Mouse (Mus musculus) heart, postnatal 36 days (tissue): ENCODE results near the gene Cfc1. TPM values are rescaled to one million over a fixed set of nuclear protein-coding genes. Genes with fewer than 3 reads are reported as not detected.
"Not testable (repeated sequence)": the region's sequence is repeated elsewhere in the genome, so short reads cannot be mapped to it uniquely, and the experiment has no call there.

Experiments used
- DNase-seq, 2 experiments: peaks; one replicate each; pipeline ENCODE4 v3.0.0; 2021 to 2022
- intact Hi-C: fragments of 180-260 bp; cut with DNase I; formaldehyde crosslinking; loops from one replicate; pipeline ENCODE4 v1.15.1; 2025
- total RNA-seq, 2 experiments: library from RNA; stranded (reverse); gene quantifications; 2 replicates each; pipeline ENCODE4 v1.2.3; 2021

Cfc1 gene
- total RNA-seq = not detected

GRCm38 (mm10) chr1:34535043-34535698, at the start of gene Cfc1:
Gene Cfc1 (plus strand): TSS chr1:34535648.
- intact Hi-C loops, DNase-seq: not testable (repeated sequence)

DNA sequence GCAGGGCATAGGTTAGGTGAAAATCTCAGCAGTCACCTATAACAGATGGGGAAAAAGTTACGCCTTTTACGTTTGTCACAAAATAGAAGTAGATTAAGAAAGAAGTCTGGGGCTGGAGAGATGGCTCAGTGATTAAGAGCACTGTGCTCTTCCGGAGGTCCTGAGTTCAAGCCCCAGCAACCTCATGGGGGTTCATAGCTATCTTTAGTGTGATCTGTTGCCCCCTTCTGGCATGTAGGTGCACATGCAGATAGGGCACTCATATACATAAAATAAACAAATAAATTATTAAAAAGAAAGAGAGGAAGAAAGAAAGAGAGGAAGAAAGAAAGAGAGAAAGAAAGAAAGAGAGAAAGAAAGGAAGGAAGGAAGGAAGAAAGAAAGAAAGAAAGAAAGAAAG, 48.1 kb upstream of the Cfc1 start:
- intact Hi-C loops = no loop called here
- no peak for DNase-seq

DNA sequence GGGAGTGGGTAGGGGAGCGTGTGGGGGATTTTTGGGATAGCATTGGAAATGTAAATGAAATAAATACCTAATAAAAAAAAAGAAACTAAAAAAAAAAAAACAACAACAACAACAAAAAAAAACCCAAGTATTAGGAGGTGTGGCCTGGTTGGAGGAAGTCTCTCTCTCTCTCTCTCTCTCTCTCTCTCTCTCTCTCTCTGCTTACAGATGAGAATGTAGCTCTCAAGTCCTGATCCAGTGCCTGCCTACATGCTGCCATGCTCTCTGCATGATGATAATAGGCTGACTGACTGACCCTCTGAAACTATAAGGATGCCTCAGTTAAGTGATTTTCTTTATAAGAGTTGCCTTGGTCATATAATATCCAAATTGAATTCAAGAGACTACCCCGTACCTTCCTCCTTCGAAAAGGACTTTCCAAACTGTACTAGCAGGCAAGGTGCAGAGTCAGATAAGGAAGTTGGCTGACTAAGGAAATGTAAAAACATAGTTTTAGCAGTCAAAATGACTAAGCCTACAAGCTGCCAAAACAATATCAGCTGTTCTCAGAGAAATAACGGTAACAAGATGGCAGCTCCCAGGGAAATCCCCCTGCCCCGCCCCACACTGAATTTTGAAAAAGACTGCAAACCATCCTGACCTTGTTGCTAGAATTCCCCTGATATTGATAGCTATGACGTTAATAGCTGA, 45.5 kb upstream of the Cfc1 start:
- no peak for DNase-seq
- intact Hi-C loops = no loop called here

GRCm38 (mm10) chr1:34491480-34491879, 44.0 kb upstream of the Cfc1 start:
- intact Hi-C loops = no loop called here

GRCm38 (mm10) chr1:34502991-34503390, 32.5 kb upstream of the Cfc1 start:
- intact Hi-C loops = no loop called here

More at GRCm38 (mm10) chr1:34491480-34491879, 44.0 kb upstream of the Cfc1 start:
- DNase-seq = no peak

DNA sequence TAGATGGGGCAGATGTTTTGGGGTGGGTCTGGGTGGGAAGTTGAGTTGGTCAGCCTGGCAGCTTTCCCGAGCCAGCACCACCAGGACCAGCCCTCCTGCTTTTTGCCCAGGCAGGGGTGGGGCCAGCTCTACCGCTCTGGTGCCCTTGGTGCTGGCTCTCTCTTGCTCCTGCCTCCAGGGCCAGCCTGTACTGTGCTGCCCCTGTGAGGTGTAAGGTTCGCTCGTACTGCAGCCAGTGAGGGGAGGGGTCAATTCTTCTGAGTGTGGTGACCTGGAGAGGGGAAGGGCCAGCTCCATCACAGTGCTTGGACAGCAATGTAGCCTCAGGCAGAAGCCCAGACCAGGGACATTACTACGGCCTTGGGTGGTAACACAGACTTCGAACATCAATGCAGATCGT, 30.1 kb upstream of the Cfc1 start:
- intact Hi-C loops = no loop called here
- no peak for DNase-seq

More at GRCm38 (mm10) chr1:34502991-34503390, 32.5 kb upstream of the Cfc1 start:
- DNase-seq = no peak

DNA sequence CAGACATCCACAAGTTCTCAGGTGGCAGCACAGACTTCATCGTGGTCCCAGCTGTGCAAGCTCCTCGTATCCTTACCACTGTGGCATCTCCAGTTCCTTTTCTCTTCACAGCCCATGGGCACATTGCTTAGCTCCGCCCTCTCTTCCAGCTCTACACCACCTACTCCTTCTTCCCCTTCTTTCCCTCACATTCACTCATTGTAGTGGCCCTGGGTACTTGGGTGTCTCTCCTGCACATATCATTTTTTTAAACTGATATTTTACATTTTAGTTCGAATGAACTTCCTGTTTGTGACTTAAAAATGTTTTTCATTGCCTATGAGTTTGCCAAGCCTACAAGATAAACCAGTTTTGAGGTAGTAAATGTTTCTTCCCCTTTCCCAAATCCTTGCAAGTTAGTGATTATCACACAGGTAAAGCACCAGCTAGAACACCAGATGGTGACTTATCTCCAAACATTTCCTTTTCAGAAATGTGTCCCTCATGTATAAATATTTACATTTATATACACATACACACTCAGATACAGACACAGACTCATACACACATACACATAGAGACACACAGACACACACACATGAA, 29.4 kb upstream of the Cfc1 start:
- intact Hi-C loops = no loop called here
- DNase-seq = no peak

DNA sequence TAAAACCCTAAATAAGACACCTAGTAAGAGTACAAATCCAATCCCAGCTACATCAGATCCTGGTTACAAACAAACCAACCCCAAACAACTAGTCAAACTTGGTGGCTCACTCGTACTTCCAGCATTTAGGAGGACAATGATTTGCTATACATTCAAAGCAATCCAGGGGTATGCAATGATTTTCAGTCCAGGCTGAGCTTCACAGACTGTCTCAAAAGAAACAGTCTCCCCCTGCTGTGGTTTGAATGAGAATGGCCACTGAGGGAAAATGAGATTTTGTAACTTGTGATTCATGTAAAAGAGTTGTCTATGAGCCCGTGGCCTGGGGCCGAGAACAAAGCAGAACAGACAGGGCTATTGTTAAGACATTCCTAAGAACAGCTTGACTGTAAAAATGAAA, 27.5 kb upstream of the Cfc1 start:
- intact Hi-C loops = no loop called here

DNA sequence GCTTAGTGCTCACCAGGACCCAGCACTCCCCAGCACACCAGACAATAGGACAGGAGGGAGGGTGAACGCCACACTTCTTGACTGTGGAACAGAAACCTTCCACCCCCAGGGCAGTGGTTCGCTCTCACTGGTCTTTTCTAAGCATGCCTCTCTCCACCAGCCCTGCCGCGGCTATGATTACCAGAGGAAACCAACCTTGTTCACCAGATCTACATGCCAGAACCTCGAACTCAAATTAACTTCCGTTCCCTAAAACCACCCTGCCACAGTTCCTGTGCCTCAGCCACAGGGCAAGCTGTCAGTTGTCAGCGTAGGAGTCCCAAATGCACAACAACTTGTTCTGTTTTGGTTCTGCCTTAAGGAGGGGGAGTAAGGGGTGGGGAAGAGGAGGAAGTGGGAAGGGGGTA, 24.9 kb upstream of the Cfc1 start:
- intact Hi-C loops = no loop called here
- peak in 1 of 2 experiments; percentile 4 for DNase-seq

More for the DNA sequence above, 27.5 kb upstream of the Cfc1 start:
- DNase-seq = no peak

- intact Hi-C loops = no loop called here
- peak; percentile 17 to 36 for DNase-seq
Observed at GRCm38 (mm10) chr1:34511027-34511426, 24.4 kb upstream of the Cfc1 start.

- intact Hi-C loops = no loop called here
- no peak for DNase-seq
Observed at GRCm38 (mm10) chr1:34513068-34513467, 22.4 kb upstream of the Cfc1 start.

DNA sequence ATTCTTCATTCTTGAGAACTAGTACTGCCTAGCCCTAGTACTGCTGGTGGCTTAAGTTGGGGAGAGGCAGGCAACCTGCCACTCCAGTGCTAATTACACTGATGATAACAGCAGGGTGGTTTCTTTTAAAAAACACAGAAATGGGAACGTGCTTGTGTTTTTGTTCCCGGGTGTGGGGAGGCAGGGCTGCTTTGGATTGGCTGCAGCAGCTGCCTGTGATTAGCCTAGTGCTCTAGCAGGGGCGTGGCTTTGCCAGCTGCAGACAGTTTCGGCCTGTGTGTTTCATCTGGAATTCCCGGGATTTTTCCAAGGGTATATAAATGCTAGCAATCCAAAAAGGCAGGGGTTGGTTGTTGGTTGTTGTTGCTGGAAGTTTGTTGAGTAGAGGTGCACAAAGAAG, 18.9 kb upstream of the Cfc1 start:
- intact Hi-C loops = no loop called here
- no peak for DNase-seq

DNA sequence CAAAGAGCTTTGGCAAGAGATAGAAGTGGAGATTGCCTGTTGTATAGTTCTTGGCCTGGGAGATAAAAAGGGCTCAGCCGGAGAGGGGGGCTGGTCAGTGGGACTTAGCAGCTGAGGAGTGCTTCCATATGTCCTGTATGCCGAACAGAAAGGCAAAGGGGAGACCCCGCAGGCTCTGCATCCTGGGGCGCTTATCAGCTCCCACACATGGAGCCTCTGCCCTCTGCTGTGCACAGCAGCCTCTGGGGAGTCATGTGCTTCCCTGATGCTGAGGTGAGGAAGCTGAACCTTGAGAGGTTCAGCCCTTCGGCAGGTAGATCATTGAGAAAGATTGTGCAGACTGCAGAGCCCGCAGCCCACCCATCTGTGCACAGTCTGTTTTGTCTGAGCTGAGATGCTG, 18.2 kb upstream of the Cfc1 start:
- DNase-seq, intact Hi-C loops: not testable (repeated sequence)

DNA sequence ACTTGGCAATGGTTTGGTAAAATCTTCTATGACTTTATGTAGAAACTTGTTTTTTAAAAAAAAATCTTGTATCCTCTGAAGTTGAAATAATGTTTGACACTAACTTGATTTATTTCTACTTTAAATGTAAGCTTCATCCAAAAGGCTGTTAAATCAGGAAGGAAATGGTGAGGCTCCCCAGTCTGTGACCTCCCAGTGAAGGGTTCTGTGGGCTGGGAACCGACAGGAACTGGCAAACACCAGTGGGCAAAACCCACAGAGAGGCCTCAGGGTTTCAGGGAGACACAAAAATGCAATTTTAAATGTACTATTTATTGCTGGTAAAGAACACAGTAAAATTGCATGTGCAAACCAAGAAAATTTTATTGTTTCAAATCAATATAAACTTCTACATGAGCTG, 17.7 kb upstream of the Cfc1 start:
- intact Hi-C loops, DNase-seq: not testable (repeated sequence)

DNA sequence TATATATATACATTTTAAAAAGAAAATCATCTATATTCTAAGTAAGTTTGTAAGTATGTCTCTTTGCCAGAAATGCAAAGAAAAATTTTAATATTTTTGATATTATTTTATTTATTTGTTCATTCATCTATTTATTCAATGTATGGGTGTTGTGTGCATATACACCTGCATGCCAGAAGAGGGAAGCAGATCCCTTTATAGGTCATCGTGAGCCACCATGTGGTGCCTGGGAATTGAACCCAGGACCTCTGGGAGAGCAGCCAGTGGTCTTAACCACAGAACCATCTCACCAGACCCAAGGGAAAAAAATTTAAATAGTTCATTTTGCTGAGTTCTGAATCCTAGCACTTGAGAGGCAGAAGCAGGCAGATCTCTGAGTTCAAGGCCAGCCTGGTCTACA, 17.2 kb upstream of the Cfc1 start:
- intact Hi-C loops = no loop called here
- DNase-seq = no peak

- intact Hi-C loops = no loop called here
- DNase-seq = no peak
Observed at GRCm38 (mm10) chr1:34522205-34522849, 13.1 kb upstream of the Cfc1 start.

GRCm38 (mm10) chr1:34522850-34523244, 12.6 kb upstream of the Cfc1 start:
- intact Hi-C loops = no loop called here
- DNase-seq = no peak

- intact Hi-C loops = no loop called here
- DNase-seq = no peak
Observed at GRCm38 (mm10) chr1:34523647-34524046, 11.8 kb upstream of the Cfc1 start.

DNA sequence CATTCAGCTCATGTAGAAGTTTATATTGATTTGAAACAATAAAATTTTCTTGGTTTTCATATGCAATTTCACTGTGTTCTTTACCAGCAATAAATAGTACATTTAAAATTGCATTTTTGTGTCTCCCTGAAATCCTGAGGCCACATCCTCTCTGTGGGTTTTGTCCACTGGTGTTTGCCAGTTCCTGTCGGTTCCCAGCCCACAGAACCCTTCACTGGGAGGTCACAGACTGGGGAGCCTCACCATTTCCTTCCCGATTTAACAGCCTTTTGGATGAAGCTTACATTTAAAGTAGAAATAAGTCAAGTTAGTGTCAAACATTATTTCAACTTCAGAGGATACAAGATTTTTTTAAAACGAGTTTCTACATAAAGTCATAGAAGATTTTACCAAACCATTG, 874 bp upstream of the Cfc1 start:
- intact Hi-C loops, DNase-seq: not testable (repeated sequence)

GRCm38 (mm10) chr1:34536291-34536766, 881 bp downstream of the Cfc1 start:
- no peak for DNase-seq
- intact Hi-C loops = no loop called here

DNA sequence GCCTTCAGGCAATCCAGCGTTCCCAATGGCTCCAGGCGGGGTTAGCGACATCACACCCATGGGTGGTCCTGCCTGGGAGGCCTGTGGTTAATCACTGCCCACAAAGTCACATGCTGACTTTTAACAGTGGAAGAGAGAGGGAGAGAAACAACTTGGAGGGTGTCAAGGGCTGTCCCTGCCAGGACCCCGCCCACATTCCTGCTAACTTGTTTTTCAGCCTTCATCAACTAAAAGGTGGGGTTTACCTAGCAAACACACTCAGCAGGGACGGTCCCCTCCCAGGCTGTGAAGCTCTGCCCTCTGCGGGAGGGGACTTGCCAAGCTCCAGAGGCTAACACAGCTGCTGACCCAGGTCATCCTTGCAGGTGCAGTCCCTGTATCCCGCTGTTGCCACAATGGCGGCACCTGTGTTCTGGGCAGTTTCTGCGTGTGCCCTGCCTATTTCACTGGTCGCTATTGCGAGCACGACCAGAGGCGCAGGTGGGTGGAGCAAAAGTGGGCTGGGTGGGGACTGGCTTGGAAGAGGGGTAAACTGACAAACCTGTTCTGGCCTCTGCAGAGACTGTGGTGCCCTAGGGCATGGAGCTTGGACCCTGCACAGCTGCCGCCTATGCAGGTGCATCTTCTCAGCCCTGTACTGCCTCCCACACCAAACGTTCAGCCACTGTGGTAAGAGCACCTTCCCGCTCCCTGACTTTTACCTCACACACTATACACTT, 1.5 kb downstream of the Cfc1 start:
- DNase-seq = no peak
- intact Hi-C loops = no loop called here
